Mouse (Mus musculus) olfactory bulb, adult 2 months (tissue): ENCODE data around the gene Lrrc10b. TPM values are rescaled to one million over a fixed set of nuclear protein-coding genes. Genes with fewer than 3 reads are reported as not detected.

ENCODE experiments used
- H3K27ac ChIP-seq: fragments of 200-500 bp; 2 replicates; pipeline ENCODE4 v1.5.1; 2012; ENCODE audit warnings: low read depth, low read length; ENCODE audit not compliant: insufficient read depth
- H3K4me1 ChIP-seq: fragments of 200-500 bp; 2 replicates; pipeline ENCODE4 v1.6.1; 2012; ENCODE audit warnings: low read length; ENCODE audit not compliant: control insufficient read depth, insufficient read depth
- H3K4me3 ChIP-seq: fragments of 200-500 bp; 2 replicates; pipeline ENCODE4 v1.5.1; 2012; ENCODE audit warnings: mild to moderate bottlenecking, low read depth, low read length, moderate library complexity; ENCODE audit not compliant: insufficient read depth
- CTCF ChIP-seq: fragments of 200-500 bp; IDR thresholded peaks from 2 replicates; pipeline ENCODE4 v1.5.1; 2012; ENCODE audit warnings: low read depth, mild to moderate bottlenecking, low read length, moderate library complexity; ENCODE audit not compliant: insufficient read depth
- POLR2A ChIP-seq: fragments of 200-500 bp; IDR thresholded peaks from 2 replicates; pipeline ENCODE4 v1.6.1; 2012; ENCODE audit warnings: mild to moderate bottlenecking, low read depth, low read length, moderate library complexity; ENCODE audit not compliant: insufficient read depth
- WGBS: fragments of 180-500 bp; shearing (Covaris S2); methylation state at CpG from one replicate; pipeline ENCODE4 v1.1.7; 2018; 5-methylcytosine and 5-hydroxymethylcytosine counted together
- polyA plus RNA-seq: library from polyadenylated mRNA; stranded (reverse); fragments of >200 nt; gene quantifications from 2 replicates; pipeline ENCODE4 v1.2.4, GENCODE M21; 2012; ENCODE audit warnings: low replicate concordance; ENCODE audit not compliant: missing spikeins, insufficient read depth, insufficient read length

Lrrc10b gene
- polyA plus RNA-seq, 1 experiment: not detected

GRCm38 (mm10) chr19:10421986-10422976, 35.0 kb downstream of the Lrrc10b start:
- TF ChIP-seq CTCF: no peak
- TF ChIP-seq POLR2A: no peak
- 21% methylated on average over 52 of the region's 53 CpGs for WGBS
- H3K27ac ChIP-seq: no peak overlapping the region
- H3K4me1 ChIP-seq: peaks cover 16% of the 10 kb centered on the region
- H3K4me3 ChIP-seq: no peak overlapping the region

- no peak for TF ChIP-seq CTCF
- no peak for TF ChIP-seq POLR2A
- 65% methylated on average over 12 of the region's 12 CpGs for WGBS
- Histone ChIP-seq H3K27ac (no peak overlapping the region), H3K4me1 (peaks cover 22% of the 10 kb centered on the region), H3K4me3 (no peak overlapping the region)
Measured at GRCm38 (mm10) chr19:10417436-10417835, 39.8 kb downstream of the Lrrc10b start.

- H3K27ac ChIP-seq: no peak overlapping the region
- H3K4me1 ChIP-seq: peaks cover 19% of the 10 kb centered on the region
- WGBS: 64% methylated on average over 8 of the region's 8 CpGs
- TF ChIP-seq CTCF (no peak), POLR2A (no peak)
- no peak overlapping the region for H3K4me3 ChIP-seq
Measured at GRCm38 (mm10) chr19:10416889-10417288, 40.4 kb downstream of the Lrrc10b start.

- Histone ChIP-seq H3K4me3 (no peak overlapping the region), H3K4me1 (peaks cover 17% of the 10 kb centered on the region), H3K27ac (no peak overlapping the region)
- TF ChIP-seq POLR2A (no peak), CTCF (no peak)
- 78% methylated on average over 5 of the region's 5 CpGs for WGBS
Measured at GRCm38 (mm10) chr19:10415508-10415907, 41.8 kb downstream of the Lrrc10b start.

GRCm38 (mm10) chr19:10413701-10414242, 43.5 kb downstream of the Lrrc10b start:
- TF ChIP-seq CTCF: no peak
- TF ChIP-seq POLR2A: no peak
- H3K27ac ChIP-seq: no peak overlapping the region
- 11% methylated on average over 19 of the region's 19 CpGs for WGBS
- peaks cover 17% of the 10 kb centered on the region for H3K4me1 ChIP-seq
- H3K4me3 ChIP-seq: no peak overlapping the region

Other genes starting within 250 kb of the Lrrc10b start
- gene Myrf, start 216.7 kb downstream of the Lrrc10b start, polyA plus RNA-seq: not detected in 2 replicates
- not detected in 2 replicates for gene Dagla, start 152.6 kb downstream of the Lrrc10b start, polyA plus RNA-seq
- 69.0 TPM in 1 of 2 replicates, not detected in the other for gene Syt7, start 68.4 kb downstream of the Lrrc10b start, polyA plus RNA-seq
- not detected in 2 replicates for gene Ppp1r32, start 25.5 kb upstream of the Lrrc10b start, polyA plus RNA-seq
- 90.5 and 274 TPM in 2 replicates for gene Cpsf7, start 67.8 kb upstream of the Lrrc10b start, polyA plus RNA-seq
- not detected in 2 replicates for gene Sdhaf2, start 68.7 kb upstream of the Lrrc10b start, polyA plus RNA-seq
- gene Tmem216, start 98.8 kb upstream of the Lrrc10b start, polyA plus RNA-seq: not detected in 2 replicates
- not detected in 2 replicates for gene Cyb561a3, start 119.7 kb upstream of the Lrrc10b start, polyA plus RNA-seq
- not detected in 2 replicates for gene Tmem138, start 119.9 kb upstream of the Lrrc10b start, polyA plus RNA-seq
- 418 TPM in 1 of 2 replicates, not detected in the other for gene Ddb1, start 147.9 kb upstream of the Lrrc10b start, polyA plus RNA-seq
- gene Tkfc, start 148.2 kb upstream of the Lrrc10b start, polyA plus RNA-seq: not detected in 2 replicates
- not detected in 2 replicates for gene Vwce, start 176.7 kb upstream of the Lrrc10b start, polyA plus RNA-seq
- gene Pga5, start 220.6 kb upstream of the Lrrc10b start, polyA plus RNA-seq: not detected in 2 replicates
- not detected in 2 replicates for gene Vps37c, start 231.3 kb upstream of the Lrrc10b start, polyA plus RNA-seq